Mouse (Mus musculus): Measurements from ENCODE around the gene Plekha6.

DNA sequence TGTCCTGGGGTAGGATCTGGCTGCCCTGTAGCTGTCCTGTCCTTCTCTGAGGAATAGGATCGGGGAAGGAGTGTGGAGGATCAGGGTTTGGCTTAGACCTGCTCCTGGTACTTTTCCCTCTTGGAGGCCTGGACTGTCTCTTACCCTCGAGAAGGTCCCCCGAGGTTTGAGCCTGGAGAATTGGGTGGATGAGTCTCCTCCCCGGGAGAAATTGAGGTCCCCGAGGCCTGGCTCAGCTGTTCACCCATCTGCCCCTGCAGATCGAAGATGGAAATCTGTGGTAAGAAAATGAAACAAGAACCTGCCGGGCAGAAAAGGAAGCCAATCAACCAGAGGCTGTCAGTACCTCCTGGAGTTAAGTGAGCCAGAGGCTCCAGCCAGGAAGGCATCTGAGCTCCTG lies 45.5 kb downstream of the Plekha6 start:
- TF ChIP-seq POLR2A (IDR thresholded peaks at IDR 0.05; ENCODE audit: low read depth, low read length) (no peak), CTCF (IDR thresholded peaks at IDR 0.05; ENCODE audit: borderline replicate concordance, insufficient read depth, low read length) (no peak)

Measured in embryonic fibroblast, embryonic 13.5 days (primary cell).